Mouse (Mus musculus): ENCODE measurements around the gene Mfsd2a.

GRCm38 (mm10) chr4:122991177-122991576 lies 30.2 kb upstream of the Mfsd2a start:
- no peak for TF ChIP-seq CTCF (IDR thresholded peaks at IDR 0.05)
- no peak for TF ChIP-seq EP300 (IDR thresholded peaks at IDR 0.05)
